Mouse (Mus musculus): ENCODE results near the gene Ssh3.

DNA sequence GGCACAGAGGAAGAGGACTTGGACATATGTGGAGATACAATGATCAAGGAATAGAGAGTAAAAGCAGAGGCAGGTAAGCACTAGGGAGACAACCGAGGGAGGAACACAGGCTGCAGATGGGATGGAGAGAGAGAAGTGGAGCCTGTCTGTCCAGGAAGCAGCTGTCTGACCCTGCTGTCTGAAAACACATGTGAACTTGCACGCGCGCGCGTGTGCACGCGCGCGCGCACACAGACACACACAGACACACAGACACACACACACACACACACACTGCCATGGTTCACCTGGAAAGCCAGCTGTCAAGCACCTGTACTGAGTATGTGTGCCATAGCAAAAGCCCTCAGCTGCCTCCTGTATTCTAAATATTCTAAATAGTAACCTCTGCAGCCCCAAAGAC, 50.7 kb downstream of the Ssh3 start:
- no peak for TF ChIP-seq TAL1 (IDR thresholded peaks at IDR 0.05; ENCODE audit: low read length)
- TF ChIP-seq GATA1 (IDR thresholded peaks at IDR 0.05; ENCODE audit: low read length), result no peak
